Mouse (Mus musculus): ENCODE measurements around the gene Upf3a.
"Not testable (repeated sequence)": the region's sequence is repeated elsewhere in the genome, so short reads cannot be mapped to it uniquely, and the experiment has no call there.

Upf3a gene

GRCm38 (mm10) chr8:13785250-13785763 lies at the start of gene Upf3a:
Gene Upf3a, plus strand, starts transcription at chr8:13785615.
- DNase-seq (ENCODE audit: low spot score in 2 of 2) = peak; percentile 73 to 92

GRCm38 (mm10) chr8:13740323-13740770 lies 45.1 kb upstream of the Upf3a start:
- no peak for DNase-seq (ENCODE audit: low spot score in 2 of 2)

- no peak for DNase-seq (ENCODE audit: low spot score in 2 of 2)
Observed at GRCm38 (mm10) chr8:13740817-13741613, 44.4 kb upstream of the Upf3a start.

GRCm38 (mm10) chr8:13746212-13746611 lies 39.2 kb upstream of the Upf3a start:
- DNase-seq (ENCODE audit: low spot score in 2 of 2) = not testable (repeated sequence)

GRCm38 (mm10) chr8:13747626-13748025 lies 37.8 kb upstream of the Upf3a start:
- no peak for DNase-seq (ENCODE audit: low spot score in 2 of 2)

GRCm38 (mm10) chr8:13753680-13754079 lies 31.7 kb upstream of the Upf3a start:
- peak; percentile 63 to 85 for DNase-seq (ENCODE audit: low spot score in 2 of 2)

- DNase-seq (ENCODE audit: low spot score in 2 of 2) = no peak
Observed at GRCm38 (mm10) chr8:13756480-13756879, 28.9 kb upstream of the Upf3a start.

GRCm38 (mm10) chr8:13756982-13757804 lies 28.2 kb upstream of the Upf3a start, which contains the start of gene Cdc16:
Gene Cdc16, plus strand, starts transcription at chr8:13757676.
- peak; percentile 83 to 94 for DNase-seq (ENCODE audit: low spot score in 2 of 2)

GRCm38 (mm10) chr8:13757805-13758727 lies 27.3 kb upstream of the Upf3a start:
- peak in 1 of 2 experiments; percentile 24 for DNase-seq (ENCODE audit: low spot score in 2 of 2)

GRCm38 (mm10) chr8:13769206-13769605 lies 16.2 kb upstream of the Upf3a start:
- DNase-seq (ENCODE audit: low spot score in 2 of 2) = no peak

GRCm38 (mm10) chr8:13780536-13780935 lies 4.9 kb upstream of the Upf3a start:
- no peak for DNase-seq (ENCODE audit: low spot score in 2 of 2)

- peak; percentile 97 to 98 for DNase-seq (ENCODE audit: low spot score in 2 of 2)
Observed at GRCm38 (mm10) chr8:13785764-13786299, 417 bp downstream of the Upf3a start.

- DNase-seq (ENCODE audit: low spot score in 2 of 2) = no peak
Observed at GRCm38 (mm10) chr8:13789606-13790005, 4.2 kb downstream of the Upf3a start.

- no peak for DNase-seq (ENCODE audit: low spot score in 2 of 2)
Observed at GRCm38 (mm10) chr8:13793097-13793745, 7.8 kb downstream of the Upf3a start.

GRCm38 (mm10) chr8:13793746-13794101 lies 8.3 kb downstream of the Upf3a start:
- no peak for DNase-seq (ENCODE audit: low spot score in 2 of 2)

GRCm38 (mm10) chr8:13797676-13798075 lies 12.3 kb downstream of the Upf3a start:
- DNase-seq (ENCODE audit: low spot score in 2 of 2) = no peak

GRCm38 (mm10) chr8:13799566-13799965 lies 14.2 kb downstream of the Upf3a start:
- DNase-seq (ENCODE audit: low spot score in 2 of 2) = no peak

- no peak for DNase-seq (ENCODE audit: low spot score in 2 of 2)
Observed at GRCm38 (mm10) chr8:13828598-13829172, 43.3 kb downstream of the Upf3a start.

GRCm38 (mm10) chr8:13838289-13838688 lies 52.9 kb downstream of the Upf3a start, which contains the start of gene AF366264:
Gene AF366264, minus strand, starts transcription at chr8:13838389.
- not testable (repeated sequence) for DNase-seq (ENCODE audit: low spot score in 2 of 2)

- not testable (repeated sequence) for DNase-seq (ENCODE audit: low spot score in 2 of 2)
Observed at GRCm38 (mm10) chr8:13843286-13843685, 57.9 kb downstream of the Upf3a start.
